ENCODE assay signal across 50 mouse cellular contexts in the genomic region with DNA sequence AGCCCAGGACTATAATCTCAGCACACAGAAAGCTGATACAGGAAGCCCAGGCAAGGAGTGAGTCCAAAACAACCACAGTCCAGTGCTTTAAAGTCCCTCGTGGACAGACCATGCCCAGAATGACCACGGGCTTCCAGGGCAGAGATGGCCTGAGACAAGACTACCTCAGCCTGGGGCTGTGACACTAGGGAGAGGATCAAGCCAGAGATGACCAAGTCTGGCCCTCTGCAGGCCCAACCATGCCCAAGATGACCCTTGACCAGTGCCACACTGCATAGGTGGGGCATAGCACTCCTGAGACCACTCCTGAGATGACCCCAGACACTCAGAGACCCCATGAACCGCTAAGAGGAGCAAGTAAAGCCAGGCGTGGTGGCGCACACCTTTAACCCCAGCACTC. TPM values are rescaled to one million over a fixed set of nuclear protein-coding genes. Genes with fewer than 3 reads are reported as not detected.
"Had no signal": no experiment of that assay in that cellular context is flagged by ENCODE, and none has a peak within 500 bp of the region (broad histone marks: within the 10 kb centered on the region; RNA-seq: fewer than 3 reads in every experiment).

No protein-coding gene starts in this region.

- H3K4me2 ChIP-seq: heart, embryonic 11.5 days; heart, embryonic 12.5 days; heart, embryonic 13.5 days; heart, embryonic 15.5 days; hindbrain, embryonic 12.5 days; hindbrain, embryonic 13.5 days; hindbrain, embryonic 14.5 days; intestine, embryonic 15.5 days; kidney, embryonic 15.5 days had no signal

- DNase-seq: heart, postnatal 10 days; heart, postnatal 14 days; heart, postnatal 36 days; heart, postnatal 4 days; kidney, adult 11 months; kidney, adult 18-20 months; kidney, adult 2 months; kidney, adult 8-10 months; kidney, adult 9 months; kidney, postnatal 10 days; kidney, postnatal 14 days; kidney, postnatal 25 days; kidney, postnatal 36 days; kidney, postnatal 4 days; layer of hippocampus, adult 9-11 months; layer of hippocampus, postnatal 36 days had no signal

- H3K9ac ChIP-seq: heart, embryonic 12.5 days; heart, embryonic 13.5 days; heart, embryonic 15.5 days; hindbrain, embryonic 12.5 days; hindbrain, embryonic 13.5 days; hindbrain, embryonic 14.5 days; intestine, embryonic 15.5 days; kidney, embryonic 15.5 days had no signal

- H3K27me3 ChIP-seq: heart, embryonic 12.5 days; heart, embryonic 13.5 days; heart, embryonic 15.5 days; hindbrain, embryonic 12.5 days; hindbrain, embryonic 13.5 days; intestine, embryonic 15.5 days; kidney, embryonic 15.5 days had no signal

- H3K9me3 ChIP-seq: heart, embryonic 10.5 days; heart, embryonic 12.5 days; heart, embryonic 13.5 days; heart, embryonic 15.5 days; hindbrain, embryonic 12.5 days; hindbrain, embryonic 13.5 days; intestine, embryonic 15.5 days; kidney, embryonic 15.5 days had no signal

- H3K27ac ChIP-seq: heart, embryonic 10.5 days; heart, embryonic 13.5 days; heart, embryonic 15.5 days; hindbrain, embryonic 12.5 days; hindbrain, embryonic 13.5 days; hindbrain, embryonic 14.5 days; hindbrain, postnatal 0 days; intestine, embryonic 15.5 days; kidney, embryonic 15.5 days; kidney, postnatal 0 days; layer of hippocampus, adult 2 months; left cerebral cortex, adult 2 months had no signal

- H3K4me1 ChIP-seq: heart, embryonic 10.5 days; heart, embryonic 12.5 days; heart, embryonic 15.5 days; hindbrain, embryonic 12.5 days; hindbrain, embryonic 13.5 days; intestine, embryonic 15.5 days; kidney, embryonic 15.5 days had no signal

- ATAC-seq: hindbrain, embryonic 16.5 days; hindbrain, postnatal 0 days; inflammation-experienced regulatory T-cells, adult 6 months; intestine, embryonic 15.5 days; intestine, embryonic 16.5 days; intestine, postnatal 0 days had no signal

- H3K36me3 ChIP-seq: heart, embryonic 10.5 days; heart, embryonic 12.5 days; heart, embryonic 13.5 days; heart, embryonic 15.5 days; hindbrain, embryonic 12.5 days; hindbrain, embryonic 13.5 days; intestine, embryonic 15.5 days; kidney, embryonic 15.5 days had no signal

- H3K4me3 ChIP-seq: heart, embryonic 10.5 days; heart, embryonic 12.5 days; heart, embryonic 13.5 days; heart, embryonic 15.5 days; hindbrain, embryonic 12.5 days; hindbrain, embryonic 13.5 days; intestine, embryonic 15.5 days; kidney, embryonic 15.5 days; layer of hippocampus, adult 2 months; left cerebral cortex, adult 2 months had no signal

RNA-seq across cellular contexts. Expression of a gene that starts 2.3 kb away (rescaled TPM):
- total RNA-seq: heart, postnatal 10 days; heart, postnatal 14 days; heart, postnatal 25 days; heart, postnatal 36 days; heart, postnatal 4 days; hematopoietic stem cell, adult 5-6 weeks; hindbrain, postnatal 0 days; layer of hippocampus, adult 18-20 months; layer of hippocampus, adult 2 months; layer of hippocampus, adult 8-10 months; layer of hippocampus, postnatal 10 days; layer of hippocampus, postnatal 14 days; layer of hippocampus, postnatal 25 days; layer of hippocampus, postnatal 36 days; left cerebral cortex, adult 18-20 months; left cerebral cortex, adult 2 months; left cerebral cortex, adult 8-10 months had no signal
- polyA plus RNA-seq: heart, embryonic 10.5 days; heart, embryonic 11.5 days; heart, embryonic 12.5 days; heart, embryonic 13.5 days; heart, embryonic 14.5 days; heart, embryonic 15.5 days; heart, embryonic 16.5 days; heart, postnatal 0 days; hindbrain, embryonic 11.5 days; hindbrain, embryonic 12.5 days; hindbrain, embryonic 13.5 days; hindbrain, embryonic 14.5 days; hindbrain, embryonic 16.5 days; hindbrain, postnatal 0 days; inflammation-experienced regulatory T-cells, adult 6 months; intestine, embryonic 14.5 days; kidney, adult 2 months; kidney, embryonic 14.5 days; kidney, embryonic 15.5 days; kidney, embryonic 16.5 days; kidney, postnatal 0 days had no signal
